Mouse (Mus musculus): ENCODE results near the gene Kbtbd2. TPM values are rescaled to one million over a fixed set of nuclear protein-coding genes. Genes with fewer than 3 reads are reported as not detected.

The Kbtbd2 gene
- polyA plus RNA-seq, 1 experiment = 16.3 TPM

DNA sequence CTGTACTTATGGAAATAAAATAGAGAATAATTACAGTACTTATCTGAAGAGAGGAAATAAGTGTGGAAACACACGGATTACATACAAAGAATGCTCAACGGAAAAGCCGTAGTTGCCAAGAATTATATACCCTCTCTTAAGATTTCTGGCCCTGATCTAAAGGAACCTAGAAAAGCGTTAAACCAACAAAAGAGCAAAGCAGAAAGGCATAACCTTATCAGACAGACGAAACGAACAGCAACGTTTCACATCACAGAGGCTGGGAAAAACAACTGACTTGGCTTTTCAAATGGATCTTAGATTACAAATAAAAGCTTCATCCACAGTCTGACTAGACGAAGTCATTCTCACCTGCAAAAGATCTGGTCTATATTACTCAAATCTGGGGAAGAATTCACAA is 1.4 kb downstream of the Kbtbd2 start:
- TF ChIP-seq POLR2A (IDR thresholded peaks at IDR 0.05; ENCODE audit: control insufficient read depth, extremely low read depth, insufficient read depth, low read length, poor library complexity) (no peak), CTCF (IDR thresholded peaks at IDR 0.05; ENCODE audit: borderline replicate concordance, control insufficient read depth, extremely low read depth, insufficient read depth, low read length, poor library complexity) (no peak)
- peaks cover 6% of the 10 kb centered on the region for H3K4me1 ChIP-seq (replicated peaks; ENCODE audit: control insufficient read depth, insufficient read depth, low read length)
- under 1% methylated on average over 8 of the region's 8 CpGs for whole genome bisulfite sequencing
- no peak overlapping the region; the same call in 1 of the 2 replicates for H3K27ac ChIP-seq (ENCODE audit: control insufficient read depth, insufficient read depth, low read length)
- H3K27me3 ChIP-seq (ENCODE audit: control insufficient read depth, insufficient read depth, low read length) = no peaks in the 10 kb centered on the region
- H3K4me3 ChIP-seq (ENCODE audit: control insufficient read depth, insufficient read depth, low read length) = no peak overlapping the region
- DNase-seq = no peak
- no peaks in the 10 kb centered on the region for H3K36me3 ChIP-seq (ENCODE audit: control insufficient read depth, insufficient read depth, low read length)

DNA sequence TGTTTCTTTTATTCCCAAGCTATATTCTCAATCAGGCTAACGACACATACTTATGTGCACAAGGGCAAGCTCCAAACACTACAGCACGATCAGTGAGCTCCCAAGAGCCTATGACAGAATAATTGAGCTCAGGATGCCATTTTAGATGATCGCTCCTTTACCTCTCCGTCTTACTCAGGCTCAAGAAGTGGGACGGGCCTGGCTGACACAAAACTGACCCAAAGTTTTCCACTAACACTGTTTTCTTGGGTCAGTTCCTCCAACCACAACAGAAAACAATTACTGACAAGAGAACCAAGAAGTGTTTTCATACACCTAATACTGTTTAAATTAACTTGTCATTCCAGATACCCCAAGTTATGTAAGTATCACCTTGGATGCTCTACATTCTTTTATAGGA is 2.8 kb downstream of the Kbtbd2 start:
- TF ChIP-seq POLR2A (IDR thresholded peaks at IDR 0.05; ENCODE audit: control insufficient read depth, extremely low read depth, insufficient read depth, low read length, poor library complexity) = no peak
- TF ChIP-seq CTCF (IDR thresholded peaks at IDR 0.05; ENCODE audit: borderline replicate concordance, control insufficient read depth, extremely low read depth, insufficient read depth, low read length, poor library complexity) = no peak
- DNase-seq = no peak
- Histone ChIP-seq H3K27me3 (ENCODE audit: control insufficient read depth, insufficient read depth, low read length) (no peaks in the 10 kb centered on the region), H3K36me3 (ENCODE audit: control insufficient read depth, insufficient read depth, low read length) (no peaks in the 10 kb centered on the region), H3K4me3 (ENCODE audit: control insufficient read depth, insufficient read depth, low read length) (no peak overlapping the region), H3K27ac (ENCODE audit: control insufficient read depth, insufficient read depth, low read length) (no peak overlapping the region), H3K4me1 (replicated peaks; ENCODE audit: control insufficient read depth, insufficient read depth, low read length) (peaks cover 6% of the 10 kb centered on the region)
- whole genome bisulfite sequencing = 88% methylated on average over 5 of the region's 5 CpGs

DNA sequence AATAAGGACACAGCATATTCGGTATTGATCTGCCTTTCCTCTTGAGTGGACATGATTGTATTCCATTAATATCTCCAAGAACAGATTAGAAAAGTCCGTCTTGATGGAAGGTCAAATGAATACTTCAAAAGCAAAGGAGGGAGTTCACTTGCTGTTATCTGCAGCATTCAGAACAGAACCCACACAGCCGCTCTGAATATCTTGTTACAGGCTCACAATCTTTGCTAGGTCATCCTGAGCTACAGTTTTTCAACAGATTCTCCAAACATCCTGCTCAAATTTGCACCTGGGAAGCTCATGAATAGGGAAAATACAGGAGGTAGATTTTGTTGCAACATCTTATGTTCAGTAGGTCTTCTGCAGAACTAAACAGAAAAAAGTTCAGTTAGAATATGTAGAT is 8.3 kb downstream of the Kbtbd2 start:
- H3K4me3 ChIP-seq (ENCODE audit: control insufficient read depth, insufficient read depth, low read length) = no peak overlapping the region
- TF ChIP-seq CTCF (IDR thresholded peaks at IDR 0.05; ENCODE audit: borderline replicate concordance, control insufficient read depth, extremely low read depth, insufficient read depth, low read length, poor library complexity) (no peak), POLR2A (IDR thresholded peaks at IDR 0.05; ENCODE audit: control insufficient read depth, extremely low read depth, insufficient read depth, low read length, poor library complexity) (no peak)
- no peak for DNase-seq
- peaks cover 13% of the 10 kb centered on the region; the same call in 1 of the 2 replicates for H3K36me3 ChIP-seq (ENCODE audit: control insufficient read depth, insufficient read depth, low read length)
- WGBS = 84% methylated on average over 3 of the region's 3 CpGs
- H3K4me1 ChIP-seq (replicated peaks; ENCODE audit: control insufficient read depth, insufficient read depth, low read length) = peaks cover 4% of the 10 kb centered on the region
- no peaks in the 10 kb centered on the region for H3K27me3 ChIP-seq (ENCODE audit: control insufficient read depth, insufficient read depth, low read length)
- H3K27ac ChIP-seq (ENCODE audit: control insufficient read depth, insufficient read depth, low read length) = no peak overlapping the region

DNA sequence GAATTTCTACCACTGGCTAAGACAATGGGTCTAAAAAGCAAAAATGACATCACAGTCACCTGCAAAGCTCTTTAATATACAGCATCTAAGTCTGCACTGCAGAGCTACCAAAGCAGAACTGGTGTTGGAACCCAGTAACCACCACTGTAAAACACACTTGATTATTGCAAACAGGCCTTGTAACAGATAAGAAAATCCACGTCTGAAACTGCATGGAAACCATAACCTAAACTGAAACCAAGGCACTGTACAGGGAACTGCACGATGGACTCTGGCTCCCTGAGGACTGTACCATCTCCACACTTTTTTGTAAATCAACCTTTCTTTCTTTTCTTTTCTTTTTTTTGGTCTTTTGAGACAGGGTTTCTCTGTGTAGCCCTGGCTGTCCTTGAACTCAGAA is 9.9 kb downstream of the Kbtbd2 start:
- H3K27ac ChIP-seq (ENCODE audit: control insufficient read depth, insufficient read depth, low read length) = no peak overlapping the region
- no peak for DNase-seq
- H3K4me1 ChIP-seq (replicated peaks; ENCODE audit: control insufficient read depth, insufficient read depth, low read length) = peaks cover 4% of the 10 kb centered on the region
- H3K27me3 ChIP-seq (ENCODE audit: control insufficient read depth, insufficient read depth, low read length) = no peaks in the 10 kb centered on the region
- no peak overlapping the region for H3K4me3 ChIP-seq (ENCODE audit: control insufficient read depth, insufficient read depth, low read length)
- TF ChIP-seq CTCF (IDR thresholded peaks at IDR 0.05; ENCODE audit: borderline replicate concordance, control insufficient read depth, extremely low read depth, insufficient read depth, low read length, poor library complexity) = no peak
- TF ChIP-seq POLR2A (IDR thresholded peaks at IDR 0.05; ENCODE audit: control insufficient read depth, extremely low read depth, insufficient read depth, low read length, poor library complexity) = no peak
- H3K36me3 ChIP-seq (ENCODE audit: control insufficient read depth, insufficient read depth, low read length) = peaks cover 17% of the 10 kb centered on the region
- WGBS = 77% methylated on average over 2 of the region's 2 CpGs

DNA sequence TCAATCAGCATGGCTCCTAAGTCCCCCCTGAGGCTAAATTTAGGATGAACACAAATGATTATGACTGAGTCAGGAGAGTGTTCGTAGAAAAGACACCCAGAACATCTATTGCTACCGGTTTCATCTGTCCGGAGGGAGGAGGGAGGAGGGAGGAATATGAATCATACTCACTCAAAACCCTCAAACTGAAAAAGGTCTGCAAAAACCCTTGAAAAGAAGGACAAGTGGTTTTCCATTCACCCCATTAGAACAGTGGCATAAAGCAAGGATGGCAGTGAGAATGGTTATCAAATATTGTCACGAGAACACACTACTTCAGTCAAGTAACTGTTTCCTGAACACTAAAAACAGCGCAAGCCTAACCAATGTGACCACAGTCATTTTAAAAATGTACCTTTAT is 12.5 kb downstream of the Kbtbd2 start:
- peaks cover 4% of the 10 kb centered on the region for H3K4me1 ChIP-seq (replicated peaks; ENCODE audit: control insufficient read depth, insufficient read depth, low read length)
- no peak overlapping the region for H3K4me3 ChIP-seq (ENCODE audit: control insufficient read depth, insufficient read depth, low read length)
- 89% methylated on average over 5 of the region's 5 CpGs for WGBS
- DNase-seq = no peak
- TF ChIP-seq POLR2A (IDR thresholded peaks at IDR 0.05; ENCODE audit: control insufficient read depth, extremely low read depth, insufficient read depth, low read length, poor library complexity) (no peak), CTCF (IDR thresholded peaks at IDR 0.05; ENCODE audit: borderline replicate concordance, control insufficient read depth, extremely low read depth, insufficient read depth, low read length, poor library complexity) (no peak)
- H3K27ac ChIP-seq (ENCODE audit: control insufficient read depth, insufficient read depth, low read length) = no peak overlapping the region
- peaks cover 29% of the 10 kb centered on the region for H3K36me3 ChIP-seq (ENCODE audit: control insufficient read depth, insufficient read depth, low read length)
- H3K27me3 ChIP-seq (ENCODE audit: control insufficient read depth, insufficient read depth, low read length) = no peaks in the 10 kb centered on the region

DNA sequence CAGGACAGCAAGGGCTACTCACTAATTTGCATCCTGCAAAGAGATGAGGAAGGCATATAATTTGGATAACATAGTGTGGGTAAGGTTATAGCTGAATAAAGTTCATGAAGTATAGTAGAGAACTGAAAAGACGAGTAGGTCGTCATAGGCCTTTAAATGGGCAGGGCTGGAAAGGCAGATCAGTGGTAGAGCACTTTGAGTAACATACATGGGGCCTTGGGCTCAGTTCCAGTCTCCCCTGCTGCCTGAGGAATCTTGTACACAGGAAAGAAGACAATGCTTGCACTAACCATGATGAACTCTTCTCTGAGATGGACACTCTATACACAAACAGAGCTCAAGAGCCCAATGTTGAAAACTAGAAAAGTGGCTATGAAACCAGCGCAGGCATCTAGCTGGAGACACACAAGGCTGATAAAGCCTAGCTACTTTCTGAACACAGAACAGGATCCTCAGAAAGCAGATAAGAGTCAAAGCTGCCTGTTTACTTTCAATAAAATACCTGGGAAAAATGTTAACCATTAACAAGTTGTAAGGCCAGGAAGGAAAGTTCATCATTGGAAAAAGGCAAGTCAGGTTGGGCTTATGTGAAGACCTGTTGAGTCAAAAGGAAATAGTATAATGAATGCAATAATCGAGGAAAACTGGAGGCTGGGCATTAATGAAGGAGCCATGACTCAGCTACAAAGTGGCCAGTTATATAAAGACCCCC is 13.9 kb downstream of the Kbtbd2 start:
- no peak for DNase-seq
- WGBS = 87% methylated on average over 4 of the region's 4 CpGs
- no peaks in the 10 kb centered on the region for H3K27me3 ChIP-seq (ENCODE audit: control insufficient read depth, insufficient read depth, low read length)
- peaks cover 35% of the 10 kb centered on the region for H3K36me3 ChIP-seq (ENCODE audit: control insufficient read depth, insufficient read depth, low read length)
- H3K27ac ChIP-seq (ENCODE audit: control insufficient read depth, insufficient read depth, low read length) = no peak overlapping the region
- TF ChIP-seq POLR2A (IDR thresholded peaks at IDR 0.05; ENCODE audit: control insufficient read depth, extremely low read depth, insufficient read depth, low read length, poor library complexity) (no peak), CTCF (IDR thresholded peaks at IDR 0.05; ENCODE audit: borderline replicate concordance, control insufficient read depth, extremely low read depth, insufficient read depth, low read length, poor library complexity) (no peak)
- H3K4me3 ChIP-seq (ENCODE audit: control insufficient read depth, insufficient read depth, low read length) = no peak overlapping the region
- peaks cover 4% of the 10 kb centered on the region for H3K4me1 ChIP-seq (replicated peaks; ENCODE audit: control insufficient read depth, insufficient read depth, low read length)
